Mouse (Mus musculus) myocyte (in vitro differentiated cells): ENCODE measurements at regions not wholly inside any gene's neighbourhood (a gene's known extent, or its start where the extent isn't known, plus 50 kb on each side); places are given as distances from the start of the nearest gene placed in this dataset.

Experiments
- H3K27me3 ChIP-seq: one replicate; pipeline ENCODE4 v1.6.1; 2011; ENCODE audit not compliant: control insufficient read depth, insufficient read depth, insufficient read length
- H3K36me3 ChIP-seq: one replicate; pipeline ENCODE4 v1.6.1; 2011; ENCODE audit not compliant: control insufficient read depth, insufficient read depth
- H3K4me2 ChIP-seq: one replicate; pipeline ENCODE4 v1.6.1; 2011; ENCODE audit warnings: low read depth, control low read depth
- H3K4me3 ChIP-seq: one replicate; pipeline ENCODE4 v1.5.1; 2011; ENCODE audit warnings: mild to moderate bottlenecking, control low read depth, moderate library complexity
- H3K79me2 ChIP-seq: one replicate; pipeline ENCODE4 v1.6.1; 2011; ENCODE audit not compliant: control insufficient read depth, insufficient read depth
- H3ac ChIP-seq: one replicate; pipeline ENCODE4 v1.6.1; 2011; ENCODE audit not compliant: control insufficient read depth, insufficient read length
- CEBPB ChIP-seq: IDR thresholded peaks from 2 replicates; pipeline ENCODE4 v1.6.1; 2011; ENCODE audit warnings: mild to moderate bottlenecking, moderate library complexity; ENCODE audit not compliant: poor library complexity, insufficient read depth, severe bottlenecking
- E2F4 ChIP-seq: IDR thresholded peaks from one replicate; pipeline ENCODE4 v1.6.1; 2011; ENCODE audit warnings: mild to moderate bottlenecking, control low read depth, moderate library complexity; ENCODE audit not compliant: insufficient read depth
- MAX ChIP-seq: IDR thresholded peaks from one replicate; pipeline ENCODE4 v1.6.1; 2011; ENCODE audit warnings: low read depth, mild to moderate bottlenecking, control low read depth
- MYOD1 ChIP-seq, 3 experiments: IDR thresholded peaks; one replicate each; pipeline ENCODE4 v1.6.1; 2011; ENCODE audit warnings: control low read depth in 2 of 3, low read depth in 2 of 3, mild to moderate bottlenecking in 2 of 3, moderate library complexity in 1 of 3; ENCODE audit not compliant: insufficient read length in 2 of 3, control insufficient read depth in 1 of 3
- MYOG ChIP-seq, 3 experiments: IDR thresholded peaks; one replicate each; pipeline ENCODE4 v1.6.1; 2011; ENCODE audit warnings: control low read depth in 2 of 3, low read depth in 2 of 3, mild to moderate bottlenecking in 2 of 3; ENCODE audit not compliant: insufficient read length in 2 of 3, control insufficient read depth in 1 of 3, insufficient read depth in 1 of 3
- POLR2A ChIP-seq: IDR thresholded peaks from one replicate; pipeline ENCODE4 v1.6.1; 2011; ENCODE audit warnings: low read depth, mild to moderate bottlenecking, control low read depth, moderate library complexity; ENCODE audit not compliant: insufficient read length
- POLR2AphosphoS2 ChIP-seq: IDR thresholded peaks from one replicate; pipeline ENCODE4 v1.6.1; 2011; ENCODE audit warnings: low read depth, control low read depth; ENCODE audit not compliant: insufficient read length
- REST ChIP-seq: IDR thresholded peaks from one replicate; pipeline ENCODE4 v1.6.1; 2011; ENCODE audit warnings: mild to moderate bottlenecking, control low read depth, moderate library complexity; ENCODE audit not compliant: insufficient read depth, insufficient read length
- SRF ChIP-seq: IDR thresholded peaks from one replicate; pipeline ENCODE4 v1.6.1; 2011; ENCODE audit warnings: low read depth; ENCODE audit not compliant: control insufficient read depth, insufficient read length
- TCF12 ChIP-seq: IDR thresholded peaks from one replicate; pipeline ENCODE4 v1.6.1; 2011; ENCODE audit warnings: mild to moderate bottlenecking, control low read depth; ENCODE audit not compliant: poor library complexity, insufficient read depth, severe bottlenecking
- TCF3 ChIP-seq: IDR thresholded peaks from one replicate; pipeline ENCODE4 v1.6.1; 2011; ENCODE audit warnings: low read depth, control low read depth; ENCODE audit not compliant: insufficient read length
- USF1 ChIP-seq: IDR thresholded peaks from one replicate; pipeline ENCODE4 v1.6.1; 2011; ENCODE audit warnings: low read depth, mild to moderate bottlenecking, control low read depth, moderate library complexity

DNA sequence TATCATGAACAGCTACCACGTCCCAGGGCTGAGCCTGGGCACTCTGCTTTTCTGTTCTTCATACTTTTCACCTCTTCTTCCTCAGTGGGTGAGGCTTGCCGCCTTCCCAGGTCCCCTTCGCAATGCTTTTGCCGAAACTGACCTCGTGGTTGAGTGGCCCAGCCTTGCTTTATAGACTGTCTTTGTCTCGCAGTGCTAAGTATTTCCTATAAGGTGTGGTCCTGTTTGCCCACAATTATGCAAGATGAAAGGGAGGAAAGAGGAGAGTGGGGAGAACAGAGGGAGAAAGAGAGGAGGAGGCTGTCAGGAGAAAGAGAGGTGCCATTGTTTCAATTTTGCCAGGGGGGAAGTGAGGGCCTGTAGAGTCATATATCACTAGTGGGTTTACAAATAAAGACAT, 71.3 kb upstream of the Pcsk6 start:
- no peak overlapping the region for H3K4me3 ChIP-seq
- TF ChIP-seq USF1 (no peak), POLR2AphosphoS2 (no peak), TCF12 (no peak), E2F4 (no peak), TCF3 (no peak), POLR2A (no peak), MYOD1 (IDR thresholded peaks at IDR 0.05; ENCODE audit: control insufficient read depth in 1 of 3, insufficient read length in 2 of 3, low read depth in 2 of 3) (no peak), SRF (no peak), MYOG (IDR thresholded peaks at IDR 0.05; ENCODE audit: control insufficient read depth in 1 of 3, insufficient read depth in 1 of 3, insufficient read length in 2 of 3, low read depth in 2 of 3) (no peak), MAX (no peak), REST (no peak)

GRCm38 (mm10) chr7:65792187-65792823, 69.2 kb upstream of the Pcsk6 start:
- TF ChIP-seq TCF3 (no peak), REST (no peak), E2F4 (no peak), POLR2AphosphoS2 (no peak), MYOG (IDR thresholded peaks at IDR 0.05; ENCODE audit: control insufficient read depth in 1 of 3, insufficient read depth in 1 of 3, insufficient read length in 2 of 3, low read depth in 2 of 3) (no peak)

More for the DNA sequence above, 71.3 kb upstream of the Pcsk6 start:
- Histone ChIP-seq H3ac (no peak overlapping the region), H3K79me2 (no peaks in the 10 kb centered on the region), H3K36me3 (no peaks in the 10 kb centered on the region), H3K4me2 (no peak overlapping the region), H3K27me3 (no peaks in the 10 kb centered on the region)

GRCm38 (mm10) chr7:65802306-65802705, 59.2 kb upstream of the Pcsk6 start:
- H3ac ChIP-seq = no peak overlapping the region
- H3K79me2 ChIP-seq = no peaks in the 10 kb centered on the region
- no peaks in the 10 kb centered on the region for H3K27me3 ChIP-seq
- H3K4me2 ChIP-seq = no peak overlapping the region
- H3K36me3 ChIP-seq = no peaks in the 10 kb centered on the region
- H3K4me3 ChIP-seq = no peak overlapping the region
- TF ChIP-seq MYOD1 (IDR thresholded peaks at IDR 0.05; ENCODE audit: control insufficient read depth in 1 of 3, insufficient read length in 2 of 3, low read depth in 2 of 3) (no peak), POLR2AphosphoS2 (no peak), POLR2A (no peak), SRF (no peak), E2F4 (no peak), TCF12 (no peak), CEBPB (no peak), TCF3 (no peak), REST (no peak), MYOG (IDR thresholded peaks at IDR 0.05; ENCODE audit: control insufficient read depth in 1 of 3, insufficient read depth in 1 of 3, insufficient read length in 2 of 3, low read depth in 2 of 3) (no peak), MAX (no peak), USF1 (no peak)

More at GRCm38 (mm10) chr7:65792187-65792823, 69.2 kb upstream of the Pcsk6 start:
- Histone ChIP-seq H3K79me2 (no peaks in the 10 kb centered on the region), H3K4me2 (no peak overlapping the region), H3K36me3 (no peaks in the 10 kb centered on the region), H3K27me3 (no peaks in the 10 kb centered on the region), H3K4me3 (no peak overlapping the region), H3ac (no peak overlapping the region)

DNA sequence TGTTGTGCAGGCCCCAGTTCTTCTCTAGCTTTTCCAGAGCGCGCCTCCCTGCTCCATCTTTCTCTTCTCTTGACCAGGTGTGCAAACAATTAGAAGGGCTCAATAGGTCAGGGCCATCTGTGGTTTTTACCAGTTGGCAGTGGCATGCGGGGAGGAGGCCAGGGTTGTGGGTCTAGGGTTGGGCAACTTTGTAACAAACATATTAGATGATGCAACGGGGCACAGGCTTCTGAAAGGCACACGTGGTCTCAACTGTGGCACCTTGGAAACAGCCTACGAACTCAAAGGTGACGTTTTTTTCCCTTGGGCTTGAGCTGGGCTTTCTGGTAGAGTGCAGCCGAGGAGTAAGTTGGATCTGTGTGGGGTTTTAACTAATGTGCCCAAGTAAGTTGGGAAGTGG, 58.7 kb upstream of the Pcsk6 start:
- TF ChIP-seq TCF12 = peak; percentile 53
- no peak for TF ChIP-seq POLR2AphosphoS2
- TF ChIP-seq MYOG (IDR thresholded peaks at IDR 0.05; ENCODE audit: control insufficient read depth in 1 of 3, insufficient read depth in 1 of 3, insufficient read length in 2 of 3, low read depth in 2 of 3) = peak in 1 of 3 experiments; percentile 67
- TF ChIP-seq REST = no peak
- peak; percentile 54 for TF ChIP-seq USF1
- TF ChIP-seq CEBPB = peak; percentile 88
- Histone ChIP-seq H3ac (no peak overlapping the region), H3K79me2 (no peaks in the 10 kb centered on the region), H3K4me3 (no peak overlapping the region), H3K4me2 (peak overlapping the region; percentile 39), H3K27me3 (no peaks in the 10 kb centered on the region), H3K36me3 (no peaks in the 10 kb centered on the region)
